Mouse (Mus musculus): Measurements from ENCODE around the gene Srarp.

Gene Srarp

GRCm38 (mm10) chr4:141435974-141436373 lies at the start of gene Srarp:
TSS of gene Srarp (minus strand) at chr4:141436105.
- no peak for DNase-seq (ENCODE audit: low spot score)

- no peak for DNase-seq (ENCODE audit: low spot score)
Measured at GRCm38 (mm10) chr4:141484071-141484470, 48.2 kb upstream of the Srarp start.

- no peak for DNase-seq (ENCODE audit: low spot score)
Measured at GRCm38 (mm10) chr4:141479411-141479810, 43.5 kb upstream of the Srarp start.

- DNase-seq (ENCODE audit: low spot score) = no peak
Measured at GRCm38 (mm10) chr4:141478794-141479193, 42.9 kb upstream of the Srarp start.

GRCm38 (mm10) chr4:141478225-141478624 lies 42.3 kb upstream of the Srarp start:
- no peak for DNase-seq (ENCODE audit: low spot score)

GRCm38 (mm10) chr4:141477681-141478102 lies 41.8 kb upstream of the Srarp start:
- no peak for DNase-seq (ENCODE audit: low spot score)

GRCm38 (mm10) chr4:141474431-141474830 lies 38.5 kb upstream of the Srarp start:
- DNase-seq (ENCODE audit: low spot score) = no peak

GRCm38 (mm10) chr4:141472641-141473321 lies 36.9 kb upstream of the Srarp start:
- DNase-seq (ENCODE audit: low spot score) = peak; percentile 28

- DNase-seq (ENCODE audit: low spot score) = no peak
Measured at GRCm38 (mm10) chr4:141471491-141471890, 35.6 kb upstream of the Srarp start.

GRCm38 (mm10) chr4:141469343-141469742 lies 33.4 kb upstream of the Srarp start:
- no peak for DNase-seq (ENCODE audit: low spot score)

GRCm38 (mm10) chr4:141468576-141468975 lies 32.7 kb upstream of the Srarp start:
- no peak for DNase-seq (ENCODE audit: low spot score)

GRCm38 (mm10) chr4:141467581-141467927 lies 31.6 kb upstream of the Srarp start:
- no peak for DNase-seq (ENCODE audit: low spot score)

- DNase-seq (ENCODE audit: low spot score) = no peak
Measured at GRCm38 (mm10) chr4:141466844-141467580, 31.1 kb upstream of the Srarp start.

GRCm38 (mm10) chr4:141466289-141466795 lies 30.4 kb upstream of the Srarp start:
- DNase-seq (ENCODE audit: low spot score) = no peak

GRCm38 (mm10) chr4:141465512-141466288 lies 29.8 kb upstream of the Srarp start:
- no peak for DNase-seq (ENCODE audit: low spot score)

- no peak for DNase-seq (ENCODE audit: low spot score)
Measured at GRCm38 (mm10) chr4:141464722-141465121, 28.8 kb upstream of the Srarp start.

- no peak for DNase-seq (ENCODE audit: low spot score)
Measured at GRCm38 (mm10) chr4:141463472-141463871, 27.6 kb upstream of the Srarp start.

GRCm38 (mm10) chr4:141461576-141461975 lies 25.7 kb upstream of the Srarp start:
- no peak for DNase-seq (ENCODE audit: low spot score)

- DNase-seq (ENCODE audit: low spot score) = peak; percentile 33
Measured at GRCm38 (mm10) chr4:141461088-141461487, 25.2 kb upstream of the Srarp start.

- DNase-seq (ENCODE audit: low spot score) = no peak
Measured at GRCm38 (mm10) chr4:141460481-141460880, 24.6 kb upstream of the Srarp start.

- no peak for DNase-seq (ENCODE audit: low spot score)
Measured at GRCm38 (mm10) chr4:141459766-141460165, 23.9 kb upstream of the Srarp start.

GRCm38 (mm10) chr4:141458888-141459287 lies 23.0 kb upstream of the Srarp start:
- no peak for DNase-seq (ENCODE audit: low spot score)

GRCm38 (mm10) chr4:141458236-141458635 lies 22.3 kb upstream of the Srarp start:
- peak; percentile 54 for DNase-seq (ENCODE audit: low spot score)

Measured in embryo, embryonic 10.5 days (tissue).